Mouse (Mus musculus): ENCODE data around the gene Cachd1.
A peak's percentile ranks its signal among the peaks of the same experiment; 100 is the strongest.

The Cachd1 gene

DNA sequence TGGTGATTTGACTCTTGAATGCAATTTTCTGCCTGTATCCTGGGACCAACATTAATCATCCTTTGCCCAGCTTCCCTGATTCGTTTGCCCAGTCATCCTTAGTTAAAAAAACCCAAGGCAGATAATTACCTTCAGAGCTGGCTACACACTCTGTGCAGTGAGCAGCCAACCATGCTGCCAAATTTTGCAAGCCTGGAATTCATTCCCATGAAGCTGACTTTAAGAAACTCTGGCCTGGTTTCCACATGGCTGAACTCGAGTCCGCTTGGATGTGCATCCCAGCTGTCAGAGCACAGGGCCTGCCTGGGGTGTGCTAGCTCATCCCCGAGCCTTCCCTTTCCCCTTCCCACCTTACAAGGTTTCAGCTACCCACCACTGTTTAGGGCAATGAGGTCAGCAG, 214.5 kb downstream of the Cachd1 start:
- DNase-seq (ENCODE audit: low spot score in 2 of 2), result no peak

- DNase-seq (ENCODE audit: low spot score in 2 of 2), result no peak
Measured at GRCm38 (mm10) chr4:100992086-100992485, 215.6 kb downstream of the Cachd1 start.

DNA sequence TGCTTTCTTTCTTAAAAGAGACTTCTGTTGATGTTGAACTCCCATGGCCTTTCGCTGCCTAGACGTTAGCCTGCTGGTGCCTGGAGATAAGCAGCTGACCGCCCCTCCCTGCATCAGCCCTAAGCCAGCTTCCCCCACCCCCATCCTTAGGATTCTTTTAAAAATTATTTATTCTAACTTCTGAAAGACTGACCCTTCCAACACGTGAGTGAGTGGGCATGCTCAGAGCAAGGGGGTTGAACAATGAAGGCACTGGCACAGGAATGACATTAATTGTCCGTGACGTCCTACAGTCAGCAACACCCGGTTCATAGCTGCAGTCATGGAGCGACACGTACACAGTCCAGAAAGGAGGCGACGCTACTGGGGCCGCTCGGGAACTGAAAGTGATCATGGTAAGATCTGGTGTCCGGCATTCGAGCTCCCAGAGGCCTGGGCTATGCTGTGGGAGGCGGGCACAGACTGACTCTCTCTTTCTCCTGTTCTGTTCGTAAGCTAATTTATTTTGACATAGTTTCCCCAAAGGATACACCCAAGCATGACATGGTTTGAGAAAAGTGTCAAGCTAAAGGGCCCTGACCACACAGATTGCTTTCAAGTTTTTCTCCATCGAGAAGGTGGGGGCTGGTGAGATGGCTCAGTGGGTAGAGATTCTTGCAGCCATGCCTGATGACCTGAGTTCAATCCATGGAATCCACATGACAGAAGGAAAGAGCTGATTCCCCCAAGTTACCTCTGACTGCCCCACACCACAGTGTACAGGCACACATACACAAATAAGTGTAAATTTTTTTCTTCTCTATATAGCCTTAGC, 218.2 kb downstream of the Cachd1 start:
- DNase-seq (ENCODE audit: low spot score in 2 of 2), result peak in 1 of 2 experiments; percentile 20

DNA sequence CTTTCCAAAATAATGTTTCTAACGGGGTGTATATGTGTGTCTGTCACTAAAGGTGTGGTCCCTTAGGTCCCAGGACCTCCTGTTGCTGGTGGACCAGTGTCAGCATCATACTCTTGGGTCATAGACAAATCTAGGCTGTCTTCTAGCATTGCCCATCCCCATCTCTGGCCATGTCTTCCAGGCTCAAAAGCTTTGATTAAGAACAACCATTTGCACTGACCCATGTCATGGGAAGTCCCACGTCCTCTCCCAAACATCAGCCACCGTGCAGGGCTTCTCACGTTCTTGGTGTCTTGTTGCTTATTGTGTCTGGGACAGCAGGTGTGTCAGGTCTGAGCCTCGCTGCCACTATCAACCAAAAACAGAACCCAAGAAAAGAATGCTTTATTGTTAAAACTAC, 219.1 kb downstream of the Cachd1 start:
- no peak for DNase-seq (ENCODE audit: low spot score in 2 of 2)

GRCm38 (mm10) chr4:100996060-100996651, 219.7 kb downstream of the Cachd1 start:
- DNase-seq (ENCODE audit: low spot score in 2 of 2), result no peak

DNA sequence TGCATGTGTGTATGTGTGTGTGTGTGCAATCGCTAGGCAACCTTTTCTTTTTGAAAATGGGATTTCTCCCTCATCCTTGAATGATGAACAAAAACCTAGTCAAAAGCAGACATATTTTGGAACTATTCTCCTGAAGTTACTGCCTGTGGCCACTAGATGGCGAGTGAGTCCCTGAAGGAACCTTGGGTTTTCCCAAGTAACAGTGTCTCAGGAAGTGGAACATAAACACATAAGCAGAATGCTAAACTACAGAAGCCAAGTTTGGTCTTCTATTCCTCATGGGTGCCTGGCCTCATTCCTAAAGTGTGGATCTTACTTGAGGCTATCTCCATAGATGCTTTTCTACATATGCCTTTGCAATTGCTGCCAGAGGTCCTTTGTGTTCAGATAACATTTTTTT, 221.7 kb downstream of the Cachd1 start:
- DNase-seq (ENCODE audit: low spot score in 2 of 2), result no peak

- no peak for DNase-seq (ENCODE audit: low spot score in 2 of 2)
Measured at GRCm38 (mm10) chr4:100998906-100999305, 222.4 kb downstream of the Cachd1 start.

DNA sequence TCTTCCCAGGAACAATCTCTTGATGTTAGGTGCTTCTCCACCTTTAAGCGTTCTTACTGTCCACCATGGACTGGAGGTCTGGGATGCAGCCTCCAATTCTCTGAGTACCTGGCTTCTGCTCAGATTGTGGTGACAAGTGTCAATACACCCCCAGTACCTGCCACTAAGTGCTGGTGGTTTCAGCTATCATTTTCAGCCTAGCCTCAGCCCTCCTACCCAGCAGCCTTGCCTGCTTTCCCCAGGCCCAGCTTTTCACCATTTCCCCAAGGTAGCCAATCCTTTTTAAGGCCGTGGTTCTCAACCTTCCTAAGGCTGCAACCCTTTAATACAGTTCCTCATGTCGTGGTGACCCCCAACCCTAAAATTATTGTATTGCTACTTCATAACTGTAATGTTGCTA, 224.1 kb downstream of the Cachd1 start:
- no peak for DNase-seq (ENCODE audit: low spot score in 2 of 2)

GRCm38 (mm10) chr4:101001073-101001472, 224.6 kb downstream of the Cachd1 start:
- DNase-seq (ENCODE audit: low spot score in 2 of 2), result no peak

DNA sequence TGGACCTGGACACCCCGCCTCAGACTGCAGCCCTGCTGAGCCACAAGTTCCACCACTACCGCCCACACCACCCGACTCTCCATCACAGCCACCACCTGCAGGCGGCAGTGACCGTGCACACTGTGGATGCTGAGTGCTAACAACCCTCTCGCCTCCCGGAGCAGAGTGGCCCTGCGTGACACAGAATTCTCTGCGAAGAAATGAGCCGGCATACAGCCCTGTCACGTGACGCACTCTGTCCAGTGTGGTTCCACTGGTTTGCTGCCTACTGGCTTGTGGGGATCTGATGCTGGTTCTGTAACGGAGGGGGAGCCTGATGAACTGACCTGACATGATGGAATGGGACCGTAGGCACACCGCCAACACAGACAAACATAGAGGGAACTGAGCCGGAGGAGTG, 226.5 kb downstream of the Cachd1 start:
- DNase-seq (ENCODE audit: low spot score in 2 of 2), result no peak

GRCm38 (mm10) chr4:101008362-101008769, 231.9 kb downstream of the Cachd1 start:
- no peak for DNase-seq (ENCODE audit: low spot score in 2 of 2)

GRCm38 (mm10) chr4:101009092-101009491, 232.6 kb downstream of the Cachd1 start:
- no peak for DNase-seq (ENCODE audit: low spot score in 2 of 2)

GRCm38 (mm10) chr4:101017806-101018205, 241.3 kb downstream of the Cachd1 start:
- no peak for DNase-seq (ENCODE audit: low spot score in 2 of 2)

GRCm38 (mm10) chr4:101020596-101020995, 244.1 kb downstream of the Cachd1 start, which contains the start of gene Gm10577:
Gene Gm10577 (minus strand): TSS chr4:101020696.
- no peak for DNase-seq (ENCODE audit: low spot score in 2 of 2)

DNA sequence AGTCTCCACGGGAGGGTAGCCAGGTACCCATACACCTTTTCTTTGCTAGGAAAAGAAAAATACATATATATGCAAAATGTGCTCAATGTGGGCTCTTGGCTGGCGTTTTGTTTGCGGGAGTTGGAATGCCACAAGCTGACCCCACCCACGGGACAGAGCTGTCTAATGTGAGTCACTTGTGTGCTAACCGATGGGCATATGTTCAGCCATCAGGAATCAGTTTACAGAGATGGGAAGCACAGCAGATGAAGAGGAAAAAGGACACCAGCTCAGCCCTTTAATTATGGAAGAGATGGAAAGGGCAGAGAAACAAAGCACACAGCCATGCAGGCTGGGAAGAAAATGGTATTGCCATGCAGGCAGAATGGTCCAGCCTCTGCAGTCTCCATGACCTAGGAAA, 250.1 kb downstream of the Cachd1 start:
- DNase-seq (ENCODE audit: low spot score in 2 of 2), result no peak

GRCm38 (mm10) chr4:101026995-101027394, 250.5 kb downstream of the Cachd1 start:
- DNase-seq (ENCODE audit: low spot score in 2 of 2), result no peak

DNA sequence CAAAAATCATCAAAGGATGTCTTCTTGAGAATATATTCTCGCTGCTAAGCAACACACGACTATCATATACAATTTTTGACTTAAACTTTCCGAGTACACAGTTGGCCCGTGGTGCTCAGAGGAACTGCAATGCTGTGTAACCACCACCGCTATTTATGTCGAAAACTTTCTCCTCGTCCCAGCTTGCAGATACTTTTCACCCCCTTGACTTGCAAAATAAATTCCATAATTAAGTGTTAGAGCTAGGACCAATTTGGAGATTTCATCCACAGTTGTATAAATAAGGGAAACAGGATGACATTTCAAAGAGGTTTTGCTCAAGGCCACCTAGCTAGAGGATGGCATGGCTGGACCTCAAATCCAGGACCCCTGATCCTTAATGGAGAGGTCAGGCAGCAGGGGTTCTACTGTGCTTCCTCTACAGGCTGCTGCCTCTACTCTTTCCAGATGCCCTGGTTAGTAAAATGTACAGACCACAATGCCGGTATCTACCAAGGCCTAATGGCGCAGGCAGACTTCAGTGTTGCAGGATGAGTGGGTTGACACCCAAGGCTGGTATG, 251.5 kb downstream of the Cachd1 start:
- no peak for DNase-seq (ENCODE audit: low spot score in 2 of 2)

DNA sequence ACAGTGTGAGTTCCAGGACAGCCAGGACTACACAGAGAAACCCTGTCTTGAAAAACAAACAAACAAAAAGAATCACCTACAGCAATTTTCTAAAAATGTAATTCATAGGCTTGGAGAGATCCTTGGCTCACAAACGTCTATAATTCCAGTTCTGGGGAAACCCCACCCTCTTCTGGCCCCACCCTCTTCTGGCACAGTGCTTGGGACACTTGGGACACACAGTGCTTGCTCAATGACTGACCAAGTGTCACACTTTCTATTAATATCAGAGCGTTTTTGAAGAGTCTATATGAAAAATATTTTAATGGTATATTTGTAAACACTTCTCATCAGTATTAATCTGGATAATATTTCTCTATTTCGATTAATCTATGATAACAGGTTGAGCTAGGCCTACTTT, 256.6 kb downstream of the Cachd1 start:
- DNase-seq (ENCODE audit: low spot score in 2 of 2), result no peak

DNA sequence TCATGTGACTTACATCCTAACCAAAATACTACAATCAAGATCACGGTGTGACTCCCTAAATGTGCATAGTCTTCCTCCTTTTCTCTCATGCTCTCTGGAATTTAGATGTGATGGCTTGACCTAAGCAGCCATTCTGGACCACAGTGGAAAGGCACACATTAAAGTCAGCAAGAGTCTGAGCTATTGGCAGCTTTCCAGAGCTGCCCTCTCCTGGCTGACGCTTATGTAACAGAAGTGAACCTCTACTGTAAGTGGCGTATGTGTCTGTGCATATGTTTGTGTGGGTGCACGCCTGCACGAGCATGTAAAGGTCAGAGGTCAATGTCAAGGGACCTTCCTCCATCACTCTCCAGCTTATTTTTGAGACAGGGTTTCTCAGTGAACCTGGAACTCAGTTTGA, 258.7 kb downstream of the Cachd1 start:
- no peak for DNase-seq (ENCODE audit: low spot score in 2 of 2)

DNA sequence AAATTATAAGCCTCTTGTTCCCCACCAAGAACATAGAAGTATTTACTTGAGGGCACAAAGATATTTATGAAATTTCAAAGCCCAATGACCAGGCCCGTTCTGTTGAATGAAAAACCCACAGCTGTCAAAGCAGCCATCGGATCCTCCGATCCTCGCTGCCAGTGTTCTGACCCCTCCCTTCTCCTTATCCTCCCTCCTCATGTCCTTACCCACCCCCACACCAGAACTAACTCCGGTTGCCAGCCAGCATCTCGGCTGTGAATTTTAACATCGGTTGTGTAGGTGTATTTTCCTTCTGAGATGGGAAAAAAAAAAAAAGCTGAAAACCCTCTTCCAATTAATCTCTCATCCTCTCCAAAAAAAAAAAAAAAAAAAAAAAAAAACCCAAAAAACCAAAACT, 260.7 kb downstream of the Cachd1 start:
- DNase-seq (ENCODE audit: low spot score in 2 of 2), result no peak

DNA sequence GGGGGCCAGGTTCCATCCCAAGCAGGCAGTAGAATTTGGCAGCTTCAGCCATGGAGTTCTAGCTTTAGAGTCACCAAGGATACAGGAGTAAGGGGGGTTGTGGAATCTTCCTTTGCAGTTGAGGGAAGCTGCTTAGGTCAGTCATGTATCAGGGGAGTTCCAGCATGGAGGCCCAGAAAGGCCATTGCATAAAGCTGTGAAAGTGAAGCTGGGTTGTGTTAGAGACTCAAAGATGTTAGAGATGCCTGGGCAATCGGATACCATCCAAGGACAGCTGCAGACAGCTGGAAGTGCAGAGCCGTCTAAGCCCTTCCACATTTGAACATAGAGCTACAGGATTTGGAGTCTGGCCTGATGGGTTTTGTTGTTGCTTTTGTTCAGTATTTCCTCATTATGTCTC, 267.2 kb downstream of the Cachd1 start:
- DNase-seq (ENCODE audit: low spot score in 2 of 2), result no peak

- DNase-seq (ENCODE audit: low spot score in 2 of 2), result no peak
Measured at GRCm38 (mm10) chr4:101044149-101044548, 267.7 kb downstream of the Cachd1 start.

GRCm38 (mm10) chr4:101046576-101046975, 270.1 kb downstream of the Cachd1 start:
- DNase-seq (ENCODE audit: low spot score in 2 of 2), result no peak
